Mouse (Mus musculus) kidney, embryonic 14.5 days (tissue): ENCODE data around the gene Rdh16f2. TPM values are rescaled to one million over a fixed set of nuclear protein-coding genes. Genes with fewer than 3 reads are reported as not detected.
"Not testable (repeated sequence)": the region's sequence is repeated elsewhere in the genome, so short reads cannot be mapped to it uniquely, and the experiment has no call there.

Experiments
- ATAC-seq: fragments of 200-750 bp; cut with Nextera tagmentation; 2 replicates; pipeline ENCODE4 v1.8.0; 2017; ENCODE audit warnings: moderate number of reproducible peaks, mild to moderate bottlenecking, moderate TSS enrichment, moderate library complexity; ENCODE audit not compliant: low FRiP score, low TSS enrichment
- H3K27ac ChIP-seq: fragments of 300-500 bp; sonication (generic); 2 replicates; pipeline ENCODE4 v1.5.1; 2014; ENCODE audit warnings: low read depth, mild to moderate bottlenecking, low read length, moderate library complexity, mixed read lengths
- H3K27me3 ChIP-seq: fragments of 300-500 bp; sonication (generic); 2 replicates; pipeline ENCODE4 v1.6.1; 2014; ENCODE audit warnings: mild to moderate bottlenecking, low read length; ENCODE audit not compliant: control insufficient read depth, insufficient read depth
- H3K36me3 ChIP-seq: fragments of 300-500 bp; sonication (generic); 2 replicates; pipeline ENCODE4 v1.6.1; 2014; ENCODE audit warnings: low read length, mixed read lengths; ENCODE audit not compliant: control insufficient read depth, insufficient read depth
- H3K4me1 ChIP-seq: fragments of 300-500 bp; sonication (generic); 2 replicates; pipeline ENCODE4 v1.6.1; 2014; ENCODE audit warnings: low read length, mixed read lengths; ENCODE audit not compliant: control insufficient read depth, insufficient read depth
- H3K4me2 ChIP-seq: fragments of 300-500 bp; sonication (generic); replicated peaks from 2 replicates; pipeline ENCODE4 v1.6.1; 2014; ENCODE audit warnings: low read depth, mild to moderate bottlenecking, low read length
- H3K4me3 ChIP-seq: fragments of 300-500 bp; sonication (generic); 2 replicates; pipeline ENCODE4 v1.5.1; 2014; ENCODE audit warnings: mild to moderate bottlenecking, low read length
- H3K9ac ChIP-seq: fragments of 300-500 bp; sonication (generic); 2 replicates; pipeline ENCODE4 v1.6.1; 2014; ENCODE audit warnings: low read depth, mild to moderate bottlenecking, low read length, moderate library complexity
- H3K9me3 ChIP-seq: fragments of 300-500 bp; sonication (generic); 2 replicates; pipeline ENCODE4 v1.6.1; 2016; ENCODE audit warnings: low read length; ENCODE audit not compliant: control insufficient read depth
- WGBS: fragments of 180-500 bp; shearing (Covaris S2); extraction: QIAGEN DNeasy Blood & Tissue Kit; methylation state at CpG from one replicate; pipeline ENCODE4 v1.1.7; 2014; 5-methylcytosine and 5-hydroxymethylcytosine counted together
- polyA plus RNA-seq: library from polyadenylated mRNA; unstranded; fragments of >200 nt; fragmentation: Nextera tagmentation; extraction: Ambion mirVana; gene quantifications from 2 replicates; pipeline ENCODE4 v1.2.1, GENCODE M21; 2014

The Rdh16f2 gene
- polyA plus RNA-seq, 1 experiment from 2014 or later = not detected

GRCm38 (mm10) chr10:127879155-127879688 is 12.9 kb downstream of the Rdh16f2 start:
- peak; percentile 47; the same call in 1 of the 2 replicates for ATAC-seq
- no peaks in the 10 kb centered on the region for H3K9me3 ChIP-seq
- H3K9ac ChIP-seq = no peak overlapping the region
- H3K4me2 ChIP-seq = no peak overlapping the region
- H3K36me3 ChIP-seq = no peaks in the 10 kb centered on the region
- WGBS = 86% methylated on average over 3 of the region's 3 CpGs
- no peak overlapping the region for H3K4me3 ChIP-seq
- no peaks in the 10 kb centered on the region for H3K27me3 ChIP-seq
- H3K27ac ChIP-seq = no peak overlapping the region
- H3K4me1 ChIP-seq = no peaks in the 10 kb centered on the region

DNA sequence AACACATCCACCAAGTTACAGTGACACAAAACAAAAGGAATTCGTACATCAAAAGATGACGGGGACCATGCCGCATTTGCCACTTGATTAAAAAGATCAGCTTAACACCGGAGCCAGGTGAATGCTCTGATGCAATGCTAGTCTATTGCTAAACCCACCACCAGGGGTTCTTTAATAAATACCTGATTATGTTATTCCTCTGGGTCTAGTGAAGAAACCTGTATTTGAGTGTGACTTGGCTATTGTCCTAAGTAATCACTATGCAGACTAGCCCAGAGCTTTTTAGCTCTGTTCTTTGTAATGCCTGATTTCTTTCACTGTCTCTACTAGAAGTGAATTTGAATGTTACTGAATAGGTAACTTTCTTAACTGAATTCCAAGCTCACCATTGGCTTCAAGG is 14.8 kb downstream of the Rdh16f2 start:
- Histone ChIP-seq H3K36me3 (no peaks in the 10 kb centered on the region), H3K9ac (no peak overlapping the region), H3K4me3 (no peak overlapping the region), H3K27ac (no peak overlapping the region), H3K27me3 (no peaks in the 10 kb centered on the region), H3K9me3 (no peaks in the 10 kb centered on the region), H3K4me2 (no peak overlapping the region), H3K4me1 (no peaks in the 10 kb centered on the region)
- 94% methylated on average over 4 of the region's 4 CpGs for WGBS
- ATAC-seq = no peak

DNA sequence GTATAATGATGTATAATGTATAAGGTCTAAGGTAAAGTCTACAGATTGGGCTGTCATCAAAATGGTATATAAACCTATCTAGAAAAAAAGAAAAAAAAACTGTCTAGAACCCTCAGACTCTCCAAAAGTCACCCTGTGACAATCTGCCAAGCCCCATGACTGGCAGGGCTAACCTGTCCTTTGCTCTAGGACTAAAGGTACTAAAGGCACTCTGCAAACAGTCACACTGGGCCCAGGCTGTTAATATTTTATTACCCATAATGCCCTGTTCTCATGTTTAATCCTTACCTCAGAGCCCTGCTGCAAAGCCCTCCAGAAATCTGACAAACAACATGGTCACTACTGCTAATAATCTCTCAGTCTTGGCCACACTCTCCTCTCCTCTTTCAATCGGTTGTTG is 20.3 kb downstream of the Rdh16f2 start:
- no peak overlapping the region for H3K4me3 ChIP-seq
- no peak for ATAC-seq
- H3K27me3 ChIP-seq = no peaks in the 10 kb centered on the region
- no peaks in the 10 kb centered on the region for H3K4me1 ChIP-seq
- H3K9me3 ChIP-seq = no peaks in the 10 kb centered on the region
- H3K36me3 ChIP-seq = no peaks in the 10 kb centered on the region
- H3K9ac ChIP-seq = no peak overlapping the region
- WGBS = 50% methylated on average over 1 of the region's 1 CpGs
- no peak overlapping the region for H3K27ac ChIP-seq
- no peak overlapping the region for H3K4me2 ChIP-seq

GRCm38 (mm10) chr10:127886971-127887370 is 20.7 kb downstream of the Rdh16f2 start:
- H3K4me3 ChIP-seq = no peak overlapping the region
- H3K27me3 ChIP-seq = no peaks in the 10 kb centered on the region
- H3K9me3 ChIP-seq = no peaks in the 10 kb centered on the region
- H3K4me2 ChIP-seq = no peak overlapping the region
- WGBS = 80% methylated on average over 4 of the region's 4 CpGs
- H3K36me3 ChIP-seq = no peaks in the 10 kb centered on the region
- H3K4me1 ChIP-seq = no peaks in the 10 kb centered on the region
- no peak for ATAC-seq
- no peak overlapping the region for H3K9ac ChIP-seq
- no peak overlapping the region for H3K27ac ChIP-seq

DNA sequence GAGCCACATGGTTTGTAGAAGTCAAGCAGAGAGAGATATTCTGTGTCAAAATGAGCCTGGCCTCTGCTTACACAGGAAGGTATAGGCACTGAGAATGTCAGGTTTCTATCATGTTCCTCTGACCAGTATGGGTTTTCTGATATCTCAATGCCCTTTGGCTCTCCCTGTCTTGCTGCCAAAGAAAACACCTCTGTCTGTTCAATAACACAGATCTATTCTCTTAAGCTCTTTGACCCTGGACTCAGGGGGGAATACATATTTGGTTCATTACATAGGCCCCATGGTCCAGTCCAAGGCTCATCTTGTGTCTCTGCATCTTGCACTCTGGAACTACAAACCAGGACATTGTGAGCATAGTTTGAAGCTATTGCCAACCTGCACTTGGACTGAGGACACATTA is 22.3 kb downstream of the Rdh16f2 start, which contains the start of gene Rdh7:
Rdh7 (minus strand) TSS at position 213 of the 400 bp plus-strand sequence.
- no peaks in the 10 kb centered on the region for H3K4me1 ChIP-seq
- no peaks in the 10 kb centered on the region for H3K9me3 ChIP-seq
- no peaks in the 10 kb centered on the region for H3K36me3 ChIP-seq
- H3K4me2 ChIP-seq = no peak within 1 kb of the TSS
- H3K27ac ChIP-seq = no peak within 1 kb of the TSS
- ATAC-seq = no peak
- H3K9ac ChIP-seq = no peak within 1 kb of the TSS
- no peak within 1 kb of the TSS for H3K4me3 ChIP-seq
- H3K27me3 ChIP-seq = no peaks in the 10 kb centered on the region

GRCm38 (mm10) chr10:127891481-127891880 is 25.2 kb downstream of the Rdh16f2 start:
- Histone ChIP-seq H3K4me1 (no peaks in the 10 kb centered on the region), H3K4me2 (no peak overlapping the region), H3K36me3 (no peaks in the 10 kb centered on the region), H3K27ac (no peak overlapping the region), H3K27me3 (no peaks in the 10 kb centered on the region), H3K9me3 (no peaks in the 10 kb centered on the region), H3K4me3 (no peak overlapping the region), H3K9ac (no peak overlapping the region)
- ATAC-seq = no peak
- WGBS = 75% methylated on average over 1 of the region's 1 CpGs

DNA sequence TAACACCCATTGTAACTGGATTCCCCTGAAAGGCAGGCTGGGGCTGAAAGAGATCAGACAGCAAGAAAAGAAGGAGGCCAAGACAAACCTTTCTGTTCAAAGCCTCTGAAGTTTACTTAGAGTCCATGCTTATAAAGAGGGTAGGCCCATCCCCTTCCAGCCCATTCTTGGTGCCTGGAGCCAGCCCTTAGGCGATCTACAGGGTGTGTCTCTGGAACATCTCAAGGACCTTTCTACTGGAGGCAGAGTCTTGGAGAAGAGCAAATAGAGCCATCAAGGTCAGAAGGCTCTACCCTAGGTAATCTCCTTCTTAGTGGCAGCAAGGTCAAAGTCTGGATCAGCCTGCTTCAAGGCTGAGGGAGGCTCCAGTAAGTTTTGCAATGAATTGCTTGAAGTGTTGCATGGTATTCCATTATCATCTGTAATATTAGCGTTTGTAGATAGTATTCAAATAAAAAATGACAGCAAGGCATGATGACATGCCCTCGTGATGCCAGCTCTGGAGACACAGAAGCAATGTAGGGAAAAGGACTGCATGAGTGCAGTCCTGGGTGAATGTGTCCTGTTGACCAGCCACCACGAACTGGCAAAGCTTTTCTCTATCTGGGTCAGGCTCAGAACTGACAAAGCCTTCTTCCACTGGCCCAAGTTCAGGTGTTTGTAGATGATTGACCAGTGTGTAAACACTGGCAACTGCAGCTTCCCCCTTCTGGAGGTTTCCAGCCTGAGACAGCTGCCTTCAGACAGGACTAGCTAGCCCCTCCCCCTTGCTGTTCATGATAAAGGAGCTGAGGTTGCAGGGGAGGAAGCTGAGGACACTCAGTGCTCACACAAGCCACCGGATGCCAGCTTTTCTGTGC is 27.1 kb downstream of the Rdh16f2 start:
- ATAC-seq = peak; percentile 68; the same call in 1 of the 2 replicates
- WGBS = 63% methylated on average over 5 of the region's 5 CpGs

GRCm38 (mm10) chr10:127896705-127897104 is 30.4 kb downstream of the Rdh16f2 start:
- Histone ChIP-seq H3K9me3 (no peaks in the 10 kb centered on the region), H3K27me3 (no peaks in the 10 kb centered on the region), H3K4me1 (no peaks in the 10 kb centered on the region), H3K9ac (no peak overlapping the region), H3K4me2 (no peak overlapping the region), H3K4me3 (no peak overlapping the region), H3K27ac (no peak overlapping the region), H3K36me3 (no peaks in the 10 kb centered on the region)
- no peak for ATAC-seq
- 75% methylated on average over 5 of the region's 5 CpGs for WGBS

More for the DNA sequence above, 27.1 kb downstream of the Rdh16f2 start:
- not testable (repeated sequence) for H3K9ac ChIP-seq, H3K4me3 ChIP-seq, H3K4me2 ChIP-seq, H3K9me3 ChIP-seq, H3K36me3 ChIP-seq, H3K4me1 ChIP-seq, H3K27me3 ChIP-seq, H3K27ac ChIP-seq

DNA sequence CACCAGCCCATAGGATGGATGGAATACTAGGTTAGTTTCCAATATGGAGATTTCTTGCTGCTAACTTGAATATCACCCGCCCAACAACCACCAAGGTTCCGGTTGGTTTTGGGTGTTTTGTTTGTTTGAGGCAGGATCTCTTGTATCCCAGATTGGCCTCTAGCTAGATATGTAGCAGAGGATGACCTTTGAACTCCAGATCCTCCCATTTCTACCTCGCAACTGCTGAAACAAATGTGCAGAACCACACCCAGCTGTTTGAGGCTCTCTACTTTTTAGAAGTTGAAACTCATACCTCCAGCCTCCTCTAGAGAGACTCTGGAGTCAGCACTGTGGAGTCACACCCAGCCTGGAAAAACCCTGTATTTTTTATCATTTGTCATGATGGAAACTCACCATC is 31.2 kb downstream of the Rdh16f2 start:
- Histone ChIP-seq H3K4me3 (no peak overlapping the region), H3K27ac (no peak overlapping the region), H3K9ac (no peak overlapping the region), H3K4me1 (no peaks in the 10 kb centered on the region), H3K36me3 (no peaks in the 10 kb centered on the region), H3K27me3 (no peaks in the 10 kb centered on the region), H3K9me3 (no peaks in the 10 kb centered on the region), H3K4me2 (no peak overlapping the region)
- ATAC-seq = no peak
- 78% methylated on average over 3 of the region's 3 CpGs for WGBS
